Mouse (Mus musculus) CH12.LX (cell line): Measurements from ENCODE around the gene Cfap157. TPM values are rescaled to one million over a fixed set of nuclear protein-coding genes. Genes with fewer than 3 reads are reported as not detected.

ENCODE experiments used
- DNase-seq: peaks from one replicate; pipeline ENCODE4 v3.0.0-alpha.2; 2013; ENCODE audit errors: extremely low read depth
- H3K27ac ChIP-seq: 2 replicates; pipeline ENCODE4 v1.5.1; 2012; ENCODE audit warnings: low read depth, mild to moderate bottlenecking, control low read depth, moderate library complexity; ENCODE audit not compliant: insufficient read depth
- H3K27me3 ChIP-seq: replicated peaks from 2 replicates; pipeline ENCODE3; 2012; ENCODE audit warnings: inconsistent platforms
- H3K36me3 ChIP-seq, 2 experiments: replicated peaks in 1 of 2; 2 replicates each; pipeline versions ENCODE3 to v1.6.1; 2012; ENCODE audit warnings: inconsistent platforms in 1 of 2, low read length in 1 of 2, mild to moderate bottlenecking in 1 of 2, mixed read lengths in 1 of 2, moderate library complexity in 1 of 2; ENCODE audit not compliant: control insufficient read depth in 1 of 2, insufficient read depth in 1 of 2
- H3K4me1 ChIP-seq, 2 experiments: 2 replicates each; pipeline ENCODE4 v1.6.1; 2012; ENCODE audit warnings: inconsistent platforms in 1 of 2, moderate library complexity in 1 of 2; ENCODE audit not compliant: insufficient read depth in 2 of 2, control insufficient read depth in 1 of 2
- H3K4me2 ChIP-seq: 2 replicates; pipeline ENCODE4 v1.6.1; 2012; ENCODE audit warnings: low read depth, mild to moderate bottlenecking, control low read depth; ENCODE audit not compliant: poor library complexity, insufficient read depth, severe bottlenecking
- H3K4me3 ChIP-seq, 3 experiments: fragments of 150-350 bp in 1 of 3; sonication (generic) in 1 of 3; replicated peaks in 1 of 3; 2 replicates each; pipeline versions ENCODE3 to v1.5.1; 2011 to 2012; ENCODE audit warnings: low read depth in 2 of 3, low read length in 2 of 3, mild to moderate bottlenecking in 2 of 3, moderate library complexity in 2 of 3, control low read depth in 1 of 3, improper control_type of control experiment in 1 of 3, inconsistent platforms in 1 of 3, mixed read lengths in 1 of 3; ENCODE audit not compliant: poor library complexity in 1 of 3
- H3K79me2 ChIP-seq: replicated peaks from 2 replicates; pipeline ENCODE4 v1.6.1; 2012; ENCODE audit warnings: mild to moderate bottlenecking, moderate library complexity; ENCODE audit not compliant: control insufficient read depth, poor library complexity, insufficient read depth, severe bottlenecking; ENCODE audit errors: extremely low read depth
- H3K9ac ChIP-seq: 2 replicates; pipeline ENCODE4 v1.6.1; 2012; ENCODE audit warnings: low read depth, mild to moderate bottlenecking, control low read depth, moderate library complexity; ENCODE audit not compliant: insufficient read depth
- H3K9me3 ChIP-seq: replicated peaks from 2 replicates; pipeline ENCODE3; 2012; ENCODE audit warnings: low read length, inconsistent platforms, mixed read lengths
- BHLHE40 ChIP-seq: IDR thresholded peaks from 2 replicates; pipeline ENCODE4 v1.6.1; 2011; ENCODE audit warnings: mild to moderate bottlenecking, low read depth, low read length, improper control_type of control experiment
- CHD2 ChIP-seq: IDR thresholded peaks from 2 replicates; pipeline ENCODE4 v1.6.1; 2011; ENCODE audit warnings: low read length, improper control_type of control experiment
- CTCF ChIP-seq, 2 experiments: IDR thresholded peaks in 1 of 2; conservative IDR thresholded peaks in 1 of 2; 2 replicates each; pipeline ENCODE4 v1.5.1; 2011 to 2012; ENCODE audit warnings: low read depth in 2 of 2, low read length in 2 of 2, improper control_type of control experiment in 1 of 2, inconsistent platforms in 1 of 2, mild to moderate bottlenecking in 1 of 2, moderate library complexity in 1 of 2
- ETS1 ChIP-seq: conservative IDR thresholded peaks from 2 replicates; pipeline ENCODE4 v1.6.1; 2012; ENCODE audit warnings: low read depth, mild to moderate bottlenecking, inconsistent platforms, low read length, improper control_type of control experiment, moderate library complexity
- HCFC1 ChIP-seq: IDR thresholded peaks from 2 replicates; pipeline ENCODE4 v1.6.1; 2012; ENCODE audit warnings: low read depth, mild to moderate bottlenecking, inconsistent platforms, low read length, improper control_type of control experiment
- JUND ChIP-seq: conservative IDR thresholded peaks from 2 replicates; pipeline ENCODE4 v1.6.1; 2011; ENCODE audit warnings: low read depth, low read length, improper control_type of control experiment
- MAX ChIP-seq: IDR thresholded peaks from 2 replicates; pipeline ENCODE4 v1.6.1; 2011; ENCODE audit warnings: low read length, improper control_type of control experiment
- MEF2A ChIP-seq: IDR thresholded peaks from 2 replicates; pipeline ENCODE4 v1.6.1; 2014; ENCODE audit warnings: low read depth, mild to moderate bottlenecking, inconsistent platforms, low read length, improper control_type of control experiment, borderline replicate concordance
- MXI1 ChIP-seq: IDR thresholded peaks from 2 replicates; pipeline ENCODE4 v1.6.1; 2011; ENCODE audit warnings: mild to moderate bottlenecking, low read depth, low read length, improper control_type of control experiment
- MYC ChIP-seq: IDR thresholded peaks from 2 replicates; pipeline ENCODE4 v1.6.1; 2011; ENCODE audit warnings: low read depth, mild to moderate bottlenecking, improper control_type of control experiment, low read length
- NRF1 ChIP-seq: IDR thresholded peaks from 2 replicates; pipeline ENCODE4 v1.6.1; 2014; ENCODE audit warnings: low read depth, mild to moderate bottlenecking, inconsistent platforms, low read length, improper control_type of control experiment, moderate library complexity
- PAX5 ChIP-seq: IDR thresholded peaks from 2 replicates; pipeline ENCODE4 v1.6.1; 2012; ENCODE audit warnings: low read length, inconsistent platforms, mixed read lengths
- RAD21 ChIP-seq: IDR thresholded peaks from 2 replicates; pipeline ENCODE4 v1.6.1; 2011; ENCODE audit warnings: low read depth, mild to moderate bottlenecking, low read length, improper control_type of control experiment, moderate library complexity
- SIN3A ChIP-seq: IDR thresholded peaks from 2 replicates; pipeline ENCODE4 v1.6.1; 2012; ENCODE audit warnings: low read length, improper control_type of control experiment, inconsistent platforms
- SMC3 ChIP-seq: IDR thresholded peaks from 2 replicates; pipeline ENCODE4 v1.6.1; 2011; ENCODE audit warnings: low read depth, low read length, improper control_type of control experiment
- TCF12 ChIP-seq: IDR thresholded peaks from 2 replicates; pipeline ENCODE4 v1.6.1; 2014; ENCODE audit warnings: low read depth, mild to moderate bottlenecking, inconsistent platforms, low read length, improper control_type of control experiment
- USF1 ChIP-seq: IDR thresholded peaks from 2 replicates; pipeline ENCODE4 v1.6.1; 2014; ENCODE audit warnings: low read depth, mild to moderate bottlenecking, inconsistent platforms, low read length, improper control_type of control experiment
- ZC3H11A ChIP-seq: IDR thresholded peaks from 2 replicates; pipeline ENCODE4 v1.6.1; 2012; ENCODE audit warnings: low read depth, mild to moderate bottlenecking, inconsistent platforms, low read length, improper control_type of control experiment
- ZKSCAN1 ChIP-seq: IDR thresholded peaks from 2 replicates; pipeline ENCODE4 v1.6.1; 2012; ENCODE audit warnings: low read depth, inconsistent platforms, low read length, improper control_type of control experiment, borderline replicate concordance
- ZNF384 ChIP-seq: IDR thresholded peaks from 2 replicates; pipeline ENCODE4 v1.6.1; 2012; ENCODE audit warnings: low read depth, low read length, improper control_type of control experiment, inconsistent platforms
- dilution Hi-C: fragments of 300-500 bp; cut with MboI; formaldehyde crosslinking; loops from 2 replicates; pipeline ENCODE4 v1.14.3; 2020; ENCODE audit warnings: low sequenced_read_pairs; ENCODE audit not compliant: extremely low pct_unique_long_range_greater_than_20kb, extremely low pct_ligation_motif_present
- in situ Hi-C: fragments of 300-500 bp; cut with MboI; formaldehyde crosslinking; loops from 3 replicates; pipeline ENCODE4 v1.14.3; 2019; ENCODE audit warnings: low sequenced_read_pairs, low pct_ligation_motif_present, low pct_unique_long_range_greater_than_20kb, mixed read lengths
- polyA plus RNA-seq: library from polyadenylated mRNA; unstranded; fragments of >175 nt; gene quantifications from 2 replicates; pipeline ENCODE4 v1.2.1, GENCODE M21; 2012; ENCODE audit warnings: low read depth; ENCODE audit not compliant: insufficient read length
- total RNA-seq, 2 experiments: library from RNA; depleted of rRNA; stranded (reverse); fragments of 300-350 nt in 1 of 2; fragments of >200 nt in 1 of 2; gene quantifications; 2 replicates each; pipeline ENCODE4 v1.2.3; 2012 to 2014

Cfap157 gene
- total and polyA plus RNA-seq, 3 experiments = 0.23 TPM; not detected in 2

DNA sequence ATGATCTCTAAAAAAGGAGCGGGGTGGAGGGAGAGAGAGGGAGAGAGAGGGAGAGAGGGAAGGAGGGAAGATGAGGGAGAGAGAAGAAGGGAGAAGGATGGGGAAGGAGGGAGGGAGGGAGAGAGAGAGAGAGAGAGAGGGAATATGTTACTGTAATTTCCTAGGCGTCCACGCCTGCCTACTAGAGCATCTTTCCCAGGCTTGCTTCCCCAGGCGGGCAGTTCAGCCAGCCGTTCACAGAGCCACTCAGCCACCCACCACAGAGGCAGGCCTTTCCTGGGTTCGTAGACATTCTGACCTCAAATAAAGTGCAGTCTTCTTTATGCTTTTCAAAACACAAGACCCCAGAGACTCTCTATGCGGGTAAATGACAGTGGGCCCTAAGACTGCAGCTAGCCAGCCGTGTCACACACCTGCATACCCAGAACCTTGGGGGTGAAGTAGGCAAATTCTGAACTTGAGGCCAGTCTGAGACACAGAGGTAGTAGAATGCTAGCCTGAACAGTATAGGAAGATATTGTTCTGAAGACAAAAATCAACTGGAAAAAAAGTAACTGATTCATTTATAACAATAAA lies 39.4 kb upstream of the Cfap157 start:
- peak; percentile 78 for DNase-seq
- Histone ChIP-seq H3K9ac (no peak overlapping the region), H3K4me3 (no peak overlapping the region), H3K79me2 (no peaks in the 10 kb centered on the region), H3K36me3 (peaks cover 0 to 11% of the 10 kb centered on the region in 2 experiments), H3K27ac (0 out of 2 replicates have a peak overlapping the region, but pooled peaks have one; percentile 0), H3K27me3 (no peaks in the 10 kb centered on the region), H3K4me1 (peaks cover 3 to 56% of the 10 kb centered on the region in 2 experiments; a peak in 3 of 4 replicates), H3K9me3 (no peaks in the 10 kb centered on the region), H3K4me2 (no peak overlapping the region)
- dilution Hi-C loops (no loop called here), in situ Hi-C loops (no loop called here)
- TF ChIP-seq SIN3A (0 out of 2 replicates have a peak, but pooled peaks have one; percentile 39), USF1 (no peak), CHD2 (no peak), RAD21 (no peak), NRF1 (no peak), ETS1 (peak; percentile 7; the same call in 1 of the 2 replicates), TCF12 (peak; percentile 59; the same call in 1 of the 2 replicates), MXI1 (no peak), MAX (no peak)

DNA sequence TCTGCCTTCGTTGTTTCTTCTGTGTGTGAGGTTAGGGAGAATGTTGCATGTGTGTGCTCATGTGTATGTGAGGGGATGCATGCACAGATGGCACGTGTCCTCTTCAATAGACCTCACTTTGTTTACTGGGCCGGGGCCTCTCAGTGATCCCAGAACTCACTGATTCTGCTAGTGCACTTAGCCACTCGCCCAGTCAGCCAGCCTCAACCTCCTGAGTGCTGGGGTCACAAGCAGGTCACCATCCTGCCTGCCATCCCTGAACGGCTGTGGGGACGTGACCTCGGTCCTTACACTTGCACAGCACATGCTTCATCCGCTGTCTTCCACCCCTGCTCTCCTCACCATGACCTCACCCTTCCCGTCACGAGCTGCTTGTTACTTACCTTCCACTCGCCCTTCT lies 38.9 kb upstream of the Cfap157 start:
- Histone ChIP-seq H3K4me3 (peak overlapping the region in 1 of 3 experiments; percentile 16), H3K9ac (no peak overlapping the region), H3K4me1 (peaks cover 3 to 58% of the 10 kb centered on the region in 2 experiments; a peak in 3 of 4 replicates)

DNA sequence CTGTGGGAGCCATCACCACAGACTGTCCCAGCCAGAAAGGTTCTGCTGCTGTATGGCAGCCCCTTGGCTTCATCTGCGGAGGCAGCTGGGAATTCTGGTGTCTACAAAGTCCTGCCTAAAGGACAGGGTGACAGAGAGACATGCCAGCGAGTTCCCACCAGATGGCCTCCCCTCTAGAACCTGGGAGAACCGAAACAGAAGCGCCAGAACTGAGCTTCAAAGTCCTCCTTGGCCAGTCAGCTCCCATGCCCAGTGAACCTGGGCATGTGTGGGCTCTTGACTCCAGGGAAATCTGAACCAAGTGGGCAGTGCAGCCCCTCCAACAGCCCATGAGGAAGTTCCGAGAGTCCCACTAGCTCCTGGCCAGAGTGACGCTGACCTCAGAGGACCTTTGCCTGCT lies 38.4 kb upstream of the Cfap157 start:
- DNase-seq = no peak
- peaks cover 0 to 19% of the 10 kb centered on the region in 2 experiments for H3K36me3 ChIP-seq
- H3K9me3 ChIP-seq = no peaks in the 10 kb centered on the region
- in situ Hi-C loops = no loop called here
- H3K9ac ChIP-seq = no peak overlapping the region
- no peaks in the 10 kb centered on the region for H3K27me3 ChIP-seq
- H3K79me2 ChIP-seq = no peaks in the 10 kb centered on the region
- H3K27ac ChIP-seq = no peak overlapping the region
- no peak overlapping the region for H3K4me3 ChIP-seq
- dilution Hi-C loops = no loop called here
- H3K4me2 ChIP-seq = no peak overlapping the region
- peaks cover 3 to 63% of the 10 kb centered on the region in 2 experiments; a peak in 3 of 4 replicates for H3K4me1 ChIP-seq
- TF ChIP-seq ZNF384 = no peak
- no peak for TF ChIP-seq USF1
- no peak for TF ChIP-seq MYC
- TF ChIP-seq CTCF (conservative IDR thresholded peaks at IDR 0.05 in 1 of 2, IDR thresholded peaks at IDR 0.05 in 1 of 2; ENCODE audit: low read depth in 2 of 2, low read length in 2 of 2) = no peak
- TF ChIP-seq BHLHE40 = no peak
- TF ChIP-seq HCFC1 = no peak
- no peak for TF ChIP-seq ZC3H11A
- no peak for TF ChIP-seq MEF2A
- no peak for TF ChIP-seq ZKSCAN1
- TF ChIP-seq CHD2 = no peak
- no peak for TF ChIP-seq JUND

More for the DNA sequence above, 38.9 kb upstream of the Cfap157 start:
- no peak overlapping the region for H3K4me2 ChIP-seq
- H3K27ac ChIP-seq = 0 out of 2 replicates have a peak overlapping the region, but pooled peaks have one; percentile 0
- no peaks in the 10 kb centered on the region for H3K79me2 ChIP-seq
- in situ Hi-C loops = no loop called here
- no peaks in the 10 kb centered on the region for H3K27me3 ChIP-seq
- peak; percentile 42 for DNase-seq
- dilution Hi-C loops = no loop called here
- H3K9me3 ChIP-seq = no peaks in the 10 kb centered on the region
- peaks cover 0 to 14% of the 10 kb centered on the region in 2 experiments for H3K36me3 ChIP-seq
- no peak for TF ChIP-seq USF1
- no peak for TF ChIP-seq SMC3
- peak; percentile 32; the same call in 1 of the 2 replicates for TF ChIP-seq BHLHE40
- TF ChIP-seq PAX5 = no peak
